Mouse (Mus musculus) stomach, embryonic 14.5 days (tissue): ENCODE measurements around the gene Olfml3. TPM values are rescaled to one million over a fixed set of nuclear protein-coding genes. Genes with fewer than 3 reads are reported as not detected.

Experiments
- ATAC-seq: fragments of 200-750 bp; cut with Nextera tagmentation; 2 replicates; pipeline ENCODE4 v1.8.0; 2017; ENCODE audit warnings: low read depth, moderate TSS enrichment; ENCODE audit not compliant: insufficient number of reproducible peaks, insufficient read depth, low FRiP score
- H3K27ac ChIP-seq: fragments of 300-500 bp; sonication (generic); 2 replicates; pipeline ENCODE4 v1.5.1; 2014; ENCODE audit warnings: mild to moderate bottlenecking, low read length, moderate library complexity, mixed read lengths
- H3K27me3 ChIP-seq: fragments of 300-500 bp; sonication (generic); 2 replicates; pipeline ENCODE4 v1.6.1; 2014; ENCODE audit warnings: low read length, control low read depth, mixed read lengths; ENCODE audit not compliant: control insufficient read depth, insufficient read depth
- H3K36me3 ChIP-seq: fragments of 300-500 bp; sonication (generic); 2 replicates; pipeline ENCODE4 v1.6.1; 2014; ENCODE audit warnings: mild to moderate bottlenecking, control low read depth, low read length, moderate library complexity, mixed read lengths; ENCODE audit not compliant: control insufficient read depth, insufficient read depth
- H3K4me1 ChIP-seq: fragments of 300-500 bp; sonication (generic); 2 replicates; pipeline ENCODE4 v1.6.1; 2014; ENCODE audit warnings: low read length, control low read depth, mixed read lengths; ENCODE audit not compliant: control insufficient read depth, insufficient read depth
- H3K4me2 ChIP-seq: fragments of 300-500 bp; sonication (generic); replicated peaks from 2 replicates; pipeline ENCODE4 v1.6.1; 2014; ENCODE audit warnings: low read depth, low read length, control low read depth
- H3K4me3 ChIP-seq: fragments of 300-500 bp; sonication (generic); 2 replicates; pipeline ENCODE4 v1.5.1; 2014; ENCODE audit warnings: low read depth, low read length, control low read depth
- H3K9ac ChIP-seq: fragments of 300-500 bp; sonication (generic); replicated peaks from 2 replicates; pipeline ENCODE4 v1.6.1; 2014; ENCODE audit warnings: low read depth, mild to moderate bottlenecking, control low read depth, low read length, moderate library complexity, mixed read lengths
- H3K9me3 ChIP-seq: fragments of 300-500 bp; sonication (generic); 2 replicates; pipeline ENCODE4 v1.6.1; 2016; ENCODE audit warnings: low read depth, low read length, control low read depth; ENCODE audit not compliant: control insufficient read depth
- WGBS: fragments of 180-500 bp; shearing (Covaris S2); extraction: QIAGEN DNeasy Blood & Tissue Kit; methylation state at CpG from one replicate; pipeline ENCODE4 v1.1.7; 2014; 5-methylcytosine and 5-hydroxymethylcytosine counted together
- polyA plus RNA-seq: library from polyadenylated mRNA; unstranded; fragments of >200 nt; fragmentation: Nextera tagmentation; extraction: Ambion mirVana; gene quantifications from 2 replicates; pipeline ENCODE4 v1.2.1, GENCODE M21; 2014

Olfml3 gene
- polyA plus RNA-seq, 1 experiment from 2014 or later = 76.5 TPM

DNA sequence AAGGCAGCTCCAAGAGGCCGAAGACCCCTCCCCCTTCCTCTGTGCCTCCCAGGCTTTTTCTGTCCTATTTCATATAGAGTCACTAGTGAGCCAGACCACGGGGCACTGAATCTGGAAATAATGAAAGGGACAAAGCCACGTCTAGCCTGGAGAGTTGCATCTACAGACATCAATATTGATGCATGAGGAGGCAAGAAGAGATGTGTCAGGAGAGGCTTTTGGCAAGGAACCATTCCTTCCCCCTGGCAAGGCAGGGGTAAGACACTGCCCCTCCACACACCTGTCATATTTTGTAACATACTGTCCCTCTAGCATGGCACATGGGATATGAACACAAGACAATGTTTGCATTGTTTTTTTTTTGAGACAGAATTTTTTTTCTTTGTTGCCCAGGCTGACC, 11.2 kb downstream of the Olfml3 start:
- H3K27me3 ChIP-seq = no peaks in the 10 kb centered on the region
- H3K4me2 ChIP-seq = no peak overlapping the region
- no peak overlapping the region for H3K27ac ChIP-seq
- H3K9ac ChIP-seq = no peak overlapping the region
- no peaks in the 10 kb centered on the region for H3K9me3 ChIP-seq
- no peaks in the 10 kb centered on the region for H3K36me3 ChIP-seq
- WGBS = 56% methylated on average over 3 of the region's 3 CpGs
- no peak for ATAC-seq
- H3K4me3 ChIP-seq = no peak overlapping the region
- no peaks in the 10 kb centered on the region for H3K4me1 ChIP-seq

- H3K36me3 ChIP-seq = no peaks in the 10 kb centered on the region
- no peak overlapping the region for H3K27ac ChIP-seq
- no peak overlapping the region for H3K4me2 ChIP-seq
- H3K4me3 ChIP-seq = no peak overlapping the region
- H3K27me3 ChIP-seq = no peaks in the 10 kb centered on the region
- WGBS = 60% methylated on average over 3 of the region's 3 CpGs
- no peaks in the 10 kb centered on the region for H3K9me3 ChIP-seq
- ATAC-seq = no peak
- peaks cover 4% of the 10 kb centered on the region; the same call in 1 of the 2 replicates for H3K4me1 ChIP-seq
- H3K9ac ChIP-seq = no peak overlapping the region
Observed at GRCm38 (mm10) chr3:103724137-103724536, 13.7 kb downstream of the Olfml3 start.

- Histone ChIP-seq H3K4me2 (no peak overlapping the region), H3K9ac (no peak overlapping the region), H3K36me3 (no peaks in the 10 kb centered on the region), H3K4me3 (no peak overlapping the region), H3K27me3 (no peaks in the 10 kb centered on the region), H3K9me3 (no peaks in the 10 kb centered on the region), H3K4me1 (peaks cover 23% of the 10 kb centered on the region), H3K27ac (no peak overlapping the region)
- WGBS = 73% methylated on average over 4 of the region's 4 CpGs
- no peak for ATAC-seq
Observed at GRCm38 (mm10) chr3:103718728-103719127, 19.1 kb downstream of the Olfml3 start.

DNA sequence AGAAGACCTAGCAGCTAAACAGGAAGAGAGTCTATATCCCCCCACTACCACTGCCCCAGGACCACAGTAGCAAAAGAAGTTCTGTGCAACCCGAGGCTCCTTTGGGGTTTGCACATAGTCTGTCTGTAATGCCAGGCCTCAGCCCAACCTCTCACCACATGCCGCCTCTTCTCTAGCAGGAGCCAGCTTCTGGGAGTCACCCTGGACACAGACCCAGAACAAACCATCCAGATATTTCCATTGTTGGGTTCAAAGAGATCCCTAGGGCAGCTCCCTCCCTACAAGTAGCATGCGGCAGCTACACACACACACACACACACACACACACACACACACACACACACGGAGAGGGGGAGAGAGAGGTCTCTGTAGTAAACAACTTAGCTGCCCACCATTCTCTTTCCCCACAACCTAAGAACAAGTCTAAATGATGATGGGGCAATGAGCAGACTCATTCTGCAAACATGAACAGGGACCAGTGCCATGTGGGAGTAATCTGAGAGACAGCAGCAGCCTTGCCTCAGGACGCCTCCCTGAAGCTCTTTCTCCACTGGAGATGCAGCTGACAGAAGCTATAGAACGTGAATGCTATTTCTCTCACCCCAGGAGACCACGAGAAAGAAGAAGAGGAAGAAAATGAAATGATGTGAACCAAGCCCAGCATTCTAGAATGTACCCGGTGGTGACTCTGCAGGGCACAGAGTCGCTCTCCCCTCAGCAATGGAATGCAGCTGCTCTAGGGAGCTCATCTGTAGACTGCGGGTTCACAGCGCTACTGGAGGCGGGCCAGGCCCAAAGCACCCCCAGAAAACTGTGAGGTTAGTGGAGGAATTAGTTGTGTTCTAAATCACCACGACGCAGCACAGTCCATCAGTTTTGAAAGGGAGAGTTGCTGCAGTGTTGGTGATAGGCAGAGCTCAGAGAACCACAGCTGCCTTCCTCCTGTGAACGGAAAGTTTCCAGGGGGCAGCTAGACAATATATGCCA, 20.7 kb downstream of the Olfml3 start:
- H3K36me3 ChIP-seq = no peaks in the 10 kb centered on the region
- no peak overlapping the region for H3K4me2 ChIP-seq
- no peak overlapping the region for H3K4me3 ChIP-seq
- 0 out of 2 replicates have a peak, but pooled peaks have one; percentile 26 for ATAC-seq
- H3K9ac ChIP-seq = no peak overlapping the region
- H3K4me1 ChIP-seq = peaks cover 23% of the 10 kb centered on the region
- no peaks in the 10 kb centered on the region for H3K9me3 ChIP-seq
- H3K27me3 ChIP-seq = no peaks in the 10 kb centered on the region
- peak overlapping the region; percentile 82; the same call in 1 of the 2 replicates for H3K27ac ChIP-seq
- 43% methylated on average over 15 of the region's 15 CpGs for WGBS

DNA sequence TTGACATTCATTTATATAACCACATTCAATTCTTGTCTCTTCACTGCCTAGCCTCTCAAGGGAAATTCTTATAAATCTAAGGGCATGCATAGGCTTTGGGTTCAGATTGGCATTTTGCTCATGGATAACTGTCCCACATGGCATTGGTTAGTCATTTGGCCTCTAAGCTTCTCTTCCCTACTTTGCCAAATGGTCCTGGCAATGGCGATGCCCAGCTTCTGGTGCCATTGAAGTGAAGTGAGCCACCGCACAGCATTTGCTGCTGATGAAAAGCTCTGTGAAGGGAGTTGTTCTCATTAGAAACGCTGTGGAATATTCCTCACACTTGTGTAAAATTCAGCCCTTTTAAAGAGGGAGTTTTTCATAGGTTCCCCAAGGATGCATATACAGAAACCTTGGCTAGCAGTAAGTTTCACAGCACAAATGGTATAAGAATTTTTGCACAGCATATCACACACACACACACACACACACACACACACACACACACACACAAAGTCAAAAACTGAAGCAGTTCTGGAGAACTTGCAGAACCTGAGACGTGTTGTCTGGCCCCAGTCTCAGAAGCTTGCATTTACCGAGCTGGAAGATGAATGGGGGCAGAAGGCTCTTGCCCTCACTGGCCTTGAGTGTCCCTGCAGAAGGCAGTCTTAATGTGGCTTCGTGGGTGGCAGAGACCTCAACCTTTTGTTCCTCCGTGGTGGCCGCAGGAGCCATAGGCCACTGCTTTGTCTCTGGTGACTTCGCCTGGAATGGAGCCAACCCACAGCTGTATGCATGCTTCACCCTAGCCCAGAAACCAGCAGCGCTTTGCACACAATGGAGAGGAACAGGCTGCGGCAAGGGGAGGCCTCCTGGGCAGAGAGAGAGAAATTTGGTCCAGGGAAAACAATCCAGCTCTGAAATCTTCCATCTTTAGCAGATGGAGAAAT, 21.8 kb downstream of the Olfml3 start:
- ATAC-seq = peak; percentile 62; the same call in 1 of the 2 replicates
- H3K9ac ChIP-seq = no peak overlapping the region
- no peaks in the 10 kb centered on the region for H3K36me3 ChIP-seq
- WGBS = 35% methylated on average over 11 of the region's 11 CpGs
- H3K4me1 ChIP-seq = peaks cover 23% of the 10 kb centered on the region
- H3K4me3 ChIP-seq = no peak overlapping the region
- H3K27ac ChIP-seq = peak overlapping the region; percentile 82
- H3K27me3 ChIP-seq = no peaks in the 10 kb centered on the region
- no peak overlapping the region for H3K4me2 ChIP-seq
- H3K9me3 ChIP-seq = no peaks in the 10 kb centered on the region

GRCm38 (mm10) chr3:103714942-103715341, 22.9 kb downstream of the Olfml3 start:
- Histone ChIP-seq H3K4me3 (no peak overlapping the region), H3K27ac (no peak overlapping the region), H3K4me1 (peaks cover 23% of the 10 kb centered on the region), H3K27me3 (no peaks in the 10 kb centered on the region), H3K9me3 (no peaks in the 10 kb centered on the region), H3K4me2 (no peak overlapping the region), H3K9ac (no peak overlapping the region), H3K36me3 (no peaks in the 10 kb centered on the region)
- no peak for ATAC-seq
- WGBS = 77% methylated on average over 8 of the region's 8 CpGs

- no peak for ATAC-seq
- Histone ChIP-seq H3K4me2 (no peak overlapping the region), H3K9ac (no peak overlapping the region), H3K9me3 (no peaks in the 10 kb centered on the region), H3K4me1 (peaks cover 21% of the 10 kb centered on the region), H3K36me3 (no peaks in the 10 kb centered on the region), H3K27ac (no peak overlapping the region), H3K27me3 (no peaks in the 10 kb centered on the region), H3K4me3 (no peak overlapping the region)
- 69% methylated on average over 7 of the region's 7 CpGs for WGBS
Observed at GRCm38 (mm10) chr3:103714236-103714875, 23.4 kb downstream of the Olfml3 start.

DNA sequence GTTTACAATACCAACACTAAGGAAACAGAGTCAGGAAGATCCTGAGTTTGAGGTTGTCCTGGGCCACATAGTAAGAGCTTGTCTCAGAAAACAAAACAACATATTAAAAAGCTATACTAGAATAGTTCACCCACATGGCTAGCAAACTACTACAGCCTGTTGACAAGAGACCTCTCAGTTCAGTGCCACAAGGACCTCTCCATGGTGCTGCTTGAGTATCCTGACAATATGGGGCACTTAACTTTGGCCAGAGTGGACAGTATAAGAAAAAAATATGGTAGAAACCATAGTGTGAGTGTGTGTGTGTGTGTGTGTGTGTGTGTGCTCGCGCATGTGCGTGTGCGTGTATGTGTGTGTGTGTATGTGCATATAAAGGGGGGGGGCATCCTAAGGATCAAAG, 25.6 kb downstream of the Olfml3 start:
- WGBS = 98% methylated on average over 4 of the region's 4 CpGs
- no peaks in the 10 kb centered on the region for H3K36me3 ChIP-seq
- H3K4me3 ChIP-seq = no peak overlapping the region
- no peak overlapping the region for H3K4me2 ChIP-seq
- no peak overlapping the region for H3K9ac ChIP-seq
- H3K4me1 ChIP-seq = peaks cover 10% of the 10 kb centered on the region; the same call in 1 of the 2 replicates
- H3K9me3 ChIP-seq = no peaks in the 10 kb centered on the region
- no peak for ATAC-seq
- no peak overlapping the region for H3K27ac ChIP-seq
- no peaks in the 10 kb centered on the region for H3K27me3 ChIP-seq
